Mouse (Mus musculus) myocyte (in vitro differentiated cells): Measurements from ENCODE around the gene Olfr464. TPM values are rescaled to one million over a fixed set of nuclear protein-coding genes. Genes with fewer than 3 reads are reported as not detected.

Source experiments
- H3K27me3 ChIP-seq: one replicate; pipeline ENCODE4 v1.6.1; 2011; ENCODE audit not compliant: control insufficient read depth, insufficient read depth, insufficient read length
- H3K36me3 ChIP-seq: one replicate; pipeline ENCODE4 v1.6.1; 2011; ENCODE audit not compliant: control insufficient read depth, insufficient read depth
- H3K4me2 ChIP-seq: one replicate; pipeline ENCODE4 v1.6.1; 2011; ENCODE audit warnings: low read depth, control low read depth
- H3K4me3 ChIP-seq: one replicate; pipeline ENCODE4 v1.5.1; 2011; ENCODE audit warnings: mild to moderate bottlenecking, control low read depth, moderate library complexity
- H3K79me2 ChIP-seq: one replicate; pipeline ENCODE4 v1.6.1; 2011; ENCODE audit not compliant: control insufficient read depth, insufficient read depth
- H3ac ChIP-seq: one replicate; pipeline ENCODE4 v1.6.1; 2011; ENCODE audit not compliant: control insufficient read depth, insufficient read length
- CEBPB ChIP-seq: IDR thresholded peaks from 2 replicates; pipeline ENCODE4 v1.6.1; 2011; ENCODE audit warnings: mild to moderate bottlenecking, moderate library complexity; ENCODE audit not compliant: poor library complexity, insufficient read depth, severe bottlenecking
- E2F4 ChIP-seq: IDR thresholded peaks from one replicate; pipeline ENCODE4 v1.6.1; 2011; ENCODE audit warnings: mild to moderate bottlenecking, control low read depth, moderate library complexity; ENCODE audit not compliant: insufficient read depth
- MAX ChIP-seq: IDR thresholded peaks from one replicate; pipeline ENCODE4 v1.6.1; 2011; ENCODE audit warnings: low read depth, mild to moderate bottlenecking, control low read depth
- MYOD1 ChIP-seq, 3 experiments: IDR thresholded peaks; one replicate each; pipeline ENCODE4 v1.6.1; 2011; ENCODE audit warnings: control low read depth in 2 of 3, low read depth in 2 of 3, mild to moderate bottlenecking in 2 of 3, moderate library complexity in 1 of 3; ENCODE audit not compliant: insufficient read length in 2 of 3, control insufficient read depth in 1 of 3
- MYOG ChIP-seq, 3 experiments: IDR thresholded peaks; one replicate each; pipeline ENCODE4 v1.6.1; 2011; ENCODE audit warnings: control low read depth in 2 of 3, low read depth in 2 of 3, mild to moderate bottlenecking in 2 of 3; ENCODE audit not compliant: insufficient read length in 2 of 3, control insufficient read depth in 1 of 3, insufficient read depth in 1 of 3
- POLR2A ChIP-seq: IDR thresholded peaks from one replicate; pipeline ENCODE4 v1.6.1; 2011; ENCODE audit warnings: low read depth, mild to moderate bottlenecking, control low read depth, moderate library complexity; ENCODE audit not compliant: insufficient read length
- POLR2AphosphoS2 ChIP-seq: IDR thresholded peaks from one replicate; pipeline ENCODE4 v1.6.1; 2011; ENCODE audit warnings: low read depth, control low read depth; ENCODE audit not compliant: insufficient read length
- REST ChIP-seq: IDR thresholded peaks from one replicate; pipeline ENCODE4 v1.6.1; 2011; ENCODE audit warnings: mild to moderate bottlenecking, control low read depth, moderate library complexity; ENCODE audit not compliant: insufficient read depth, insufficient read length
- SRF ChIP-seq: IDR thresholded peaks from one replicate; pipeline ENCODE4 v1.6.1; 2011; ENCODE audit warnings: low read depth; ENCODE audit not compliant: control insufficient read depth, insufficient read length
- TCF12 ChIP-seq: IDR thresholded peaks from one replicate; pipeline ENCODE4 v1.6.1; 2011; ENCODE audit warnings: mild to moderate bottlenecking, control low read depth; ENCODE audit not compliant: poor library complexity, insufficient read depth, severe bottlenecking
- TCF3 ChIP-seq: IDR thresholded peaks from one replicate; pipeline ENCODE4 v1.6.1; 2011; ENCODE audit warnings: low read depth, control low read depth; ENCODE audit not compliant: insufficient read length
- USF1 ChIP-seq: IDR thresholded peaks from one replicate; pipeline ENCODE4 v1.6.1; 2011; ENCODE audit warnings: low read depth, mild to moderate bottlenecking, control low read depth, moderate library complexity
- polyA plus RNA-seq: library from polyadenylated mRNA; unstranded; fragments of >200 nt; fragmentation: generic; extraction: Trizol; gene quantifications from one replicate; pipeline ENCODE4 v1.2.1, GENCODE M21; 2012; ENCODE audit warnings: missing spikeins

Olfr464 gene
- polyA plus RNA-seq, 1 experiment = not detected

DNA sequence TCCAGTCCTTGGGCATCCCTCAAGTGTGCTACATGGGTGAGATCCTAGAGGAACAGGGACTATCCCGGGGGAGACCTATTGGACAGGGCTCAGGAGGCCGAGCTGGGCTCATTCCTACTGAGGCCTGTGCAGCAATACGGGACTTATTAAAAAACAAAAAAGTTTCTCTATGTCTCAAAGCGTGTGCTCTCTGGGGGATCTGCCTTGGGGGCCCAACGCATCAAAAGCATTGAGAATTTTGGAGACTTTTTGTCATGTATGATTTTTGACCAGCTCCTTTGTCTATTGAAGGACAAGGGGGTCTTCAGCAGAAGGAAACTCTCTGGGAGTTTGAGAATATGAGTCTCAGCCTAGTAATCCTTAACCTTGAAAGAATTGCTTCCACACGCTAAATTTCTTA lies 28.6 kb downstream of the Olfr464 start, which contains the start of gene Olfr462:
Olfr462 (minus strand) TSS at position 101 of the 400 bp plus-strand sequence.
- Histone ChIP-seq H3K36me3 (no peaks in the 10 kb centered on the region), H3K4me3 (no peak within 1 kb of the TSS), H3K79me2 (no peaks in the 10 kb centered on the region), H3ac (no peak within 1 kb of the TSS), H3K4me2 (no peak within 1 kb of the TSS), H3K27me3 (peaks cover 28% of the 10 kb centered on the region)
- no peak for TF ChIP-seq MYOD1 (IDR thresholded peaks at IDR 0.05; ENCODE audit: control insufficient read depth in 1 of 3, insufficient read length in 2 of 3, low read depth in 2 of 3)
- TF ChIP-seq POLR2A = no peak
- TF ChIP-seq SRF = no peak
- no peak for TF ChIP-seq TCF12
- TF ChIP-seq E2F4 = no peak
- TF ChIP-seq USF1 = no peak
- TF ChIP-seq REST = no peak

DNA sequence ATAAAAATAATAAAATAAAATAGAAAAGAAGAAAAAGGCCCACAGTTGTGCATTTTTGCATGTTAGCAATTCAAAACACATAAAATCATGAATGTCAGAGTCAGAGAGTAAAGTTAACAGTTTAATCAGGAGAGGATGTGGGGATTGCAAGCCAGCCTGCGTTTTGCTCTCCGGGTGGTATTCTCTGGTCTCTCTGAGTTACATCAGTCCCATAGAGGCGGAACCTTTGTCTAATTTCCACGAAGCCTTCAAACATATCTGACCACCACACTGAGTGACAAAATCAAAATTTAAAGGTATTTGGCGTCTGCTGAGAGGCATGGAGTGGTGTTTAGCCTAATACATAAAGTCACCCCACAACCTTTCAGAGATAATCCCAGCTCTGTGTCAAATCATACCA lies 35.9 kb downstream of the Olfr464 start:
- H3ac ChIP-seq = no peak overlapping the region
- peak overlapping the region; percentile 42 for H3K4me2 ChIP-seq
- no peaks in the 10 kb centered on the region for H3K79me2 ChIP-seq
- H3K36me3 ChIP-seq = no peaks in the 10 kb centered on the region
- H3K27me3 ChIP-seq = peaks cover 20% of the 10 kb centered on the region
- no peak overlapping the region for H3K4me3 ChIP-seq
- TF ChIP-seq CEBPB (peak; percentile 88; the same call in 1 of the 2 replicates), REST (no peak), TCF12 (no peak)

DNA sequence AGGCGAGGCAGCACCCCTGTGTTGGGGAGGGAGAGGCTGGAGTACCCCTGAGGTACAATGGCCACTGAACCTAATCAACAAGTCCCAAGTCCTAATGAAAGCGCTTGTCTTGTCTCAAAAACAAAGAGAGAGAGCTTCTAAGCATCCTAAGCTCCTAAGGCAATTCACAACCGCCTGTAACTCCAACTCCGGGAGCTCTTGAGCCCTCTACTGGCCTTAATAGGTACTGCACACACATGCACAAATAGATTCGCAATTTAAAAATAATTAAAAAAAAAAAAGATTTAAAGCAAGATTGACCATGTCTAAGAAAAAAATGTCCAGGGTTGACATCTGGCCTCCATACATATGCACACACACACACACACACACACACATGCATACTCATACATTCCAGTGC lies 37.3 kb downstream of the Olfr464 start:
- no peaks in the 10 kb centered on the region for H3K79me2 ChIP-seq
- no peak overlapping the region for H3K4me2 ChIP-seq
- no peaks in the 10 kb centered on the region for H3K36me3 ChIP-seq
- H3ac ChIP-seq = no peak overlapping the region
- H3K27me3 ChIP-seq = peaks cover 20% of the 10 kb centered on the region
- TF ChIP-seq MYOD1 (IDR thresholded peaks at IDR 0.05; ENCODE audit: control insufficient read depth in 1 of 3, insufficient read length in 2 of 3, low read depth in 2 of 3) (no peak), MAX (no peak), REST (no peak), TCF3 (no peak), POLR2A (no peak)
- no peak overlapping the region for H3K4me3 ChIP-seq

DNA sequence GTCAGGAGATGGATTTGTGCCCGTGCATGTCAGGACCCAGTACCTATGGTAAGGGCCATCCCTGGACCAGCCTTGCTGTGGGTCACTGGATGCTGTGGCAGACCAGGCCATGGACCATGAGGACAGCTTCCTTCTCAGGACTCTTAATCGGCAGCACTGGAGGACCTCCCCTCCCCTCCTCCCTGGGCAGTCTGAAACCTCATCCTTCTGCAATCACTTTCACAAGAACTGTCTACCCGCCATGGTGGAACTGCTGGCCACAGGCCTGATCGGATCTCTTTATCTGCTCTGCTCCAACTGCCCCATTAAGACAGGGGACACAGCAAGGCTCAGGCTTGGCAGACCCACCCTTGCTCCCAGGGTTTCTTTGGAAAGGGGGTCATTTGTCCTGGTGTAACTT lies 39.1 kb downstream of the Olfr464 start:
- no peak for TF ChIP-seq USF1
- TF ChIP-seq TCF3 = no peak
- no peak for TF ChIP-seq E2F4
- no peak for TF ChIP-seq MAX
- TF ChIP-seq POLR2A = no peak
- TF ChIP-seq MYOD1 (IDR thresholded peaks at IDR 0.05; ENCODE audit: control insufficient read depth in 1 of 3, insufficient read length in 2 of 3, low read depth in 2 of 3) = no peak
- TF ChIP-seq CEBPB = no peak
- TF ChIP-seq POLR2AphosphoS2 = no peak
- no peak for TF ChIP-seq REST
- TF ChIP-seq TCF12 = no peak
- TF ChIP-seq SRF = no peak
- TF ChIP-seq MYOG (IDR thresholded peaks at IDR 0.05; ENCODE audit: control insufficient read depth in 1 of 3, insufficient read depth in 1 of 3, insufficient read length in 2 of 3, low read depth in 2 of 3) = no peak
- Histone ChIP-seq H3K79me2 (no peaks in the 10 kb centered on the region), H3ac (no peak overlapping the region), H3K36me3 (no peaks in the 10 kb centered on the region), H3K4me3 (no peak overlapping the region), H3K27me3 (peaks cover 33% of the 10 kb centered on the region), H3K4me2 (no peak overlapping the region)

DNA sequence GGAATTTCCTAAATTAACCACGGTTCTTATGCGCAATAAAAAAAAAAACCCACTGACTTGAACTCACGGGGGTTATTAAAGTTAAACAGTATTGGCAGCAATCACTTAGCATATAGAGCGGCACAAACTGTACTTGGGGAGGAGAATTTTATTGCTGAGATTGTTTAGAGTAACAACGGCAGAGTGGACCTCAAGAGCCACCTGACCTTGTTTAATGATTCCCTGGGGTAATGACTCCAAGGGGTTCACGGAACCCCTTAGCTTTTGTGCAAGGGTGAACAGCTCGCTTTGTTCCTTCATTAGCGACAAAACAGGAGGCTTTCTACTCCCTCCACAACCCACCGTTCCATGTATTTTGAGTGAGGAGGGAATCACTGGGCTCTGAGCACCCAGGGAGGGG lies 40.9 kb downstream of the Olfr464 start:
- TF ChIP-seq TCF12 (no peak), SRF (no peak), CEBPB (no peak), POLR2A (no peak), TCF3 (no peak), REST (no peak), POLR2AphosphoS2 (no peak), E2F4 (no peak), MYOD1 (IDR thresholded peaks at IDR 0.05; ENCODE audit: control insufficient read depth in 1 of 3, insufficient read length in 2 of 3, low read depth in 2 of 3) (no peak), MYOG (IDR thresholded peaks at IDR 0.05; ENCODE audit: control insufficient read depth in 1 of 3, insufficient read depth in 1 of 3, insufficient read length in 2 of 3, low read depth in 2 of 3) (no peak), USF1 (no peak), MAX (no peak)
- no peak overlapping the region for H3K4me3 ChIP-seq
- peaks cover 52% of the 10 kb centered on the region for H3K27me3 ChIP-seq
- no peak overlapping the region for H3K4me2 ChIP-seq
- no peaks in the 10 kb centered on the region for H3K36me3 ChIP-seq
- H3ac ChIP-seq = no peak overlapping the region
- H3K79me2 ChIP-seq = no peaks in the 10 kb centered on the region
